Mouse (Mus musculus): ENCODE results near the gene Ppp1r9a.

- no peak for TF ChIP-seq POLR2A (IDR thresholded peaks at IDR 0.05; ENCODE audit: borderline replicate concordance, control insufficient read depth, low read depth, low read length)
- no peak for TF ChIP-seq CTCF (IDR thresholded peaks at IDR 0.05; ENCODE audit: control insufficient read depth, insufficient read depth, low read length)
These were observed 252.1 kb downstream of the Ppp1r9a start for GRCm38 (mm10) chr6:5154786-5155185.
